Comparison of ENCODE assay signal across 14 mouse cellular contexts in the genomic region with DNA sequence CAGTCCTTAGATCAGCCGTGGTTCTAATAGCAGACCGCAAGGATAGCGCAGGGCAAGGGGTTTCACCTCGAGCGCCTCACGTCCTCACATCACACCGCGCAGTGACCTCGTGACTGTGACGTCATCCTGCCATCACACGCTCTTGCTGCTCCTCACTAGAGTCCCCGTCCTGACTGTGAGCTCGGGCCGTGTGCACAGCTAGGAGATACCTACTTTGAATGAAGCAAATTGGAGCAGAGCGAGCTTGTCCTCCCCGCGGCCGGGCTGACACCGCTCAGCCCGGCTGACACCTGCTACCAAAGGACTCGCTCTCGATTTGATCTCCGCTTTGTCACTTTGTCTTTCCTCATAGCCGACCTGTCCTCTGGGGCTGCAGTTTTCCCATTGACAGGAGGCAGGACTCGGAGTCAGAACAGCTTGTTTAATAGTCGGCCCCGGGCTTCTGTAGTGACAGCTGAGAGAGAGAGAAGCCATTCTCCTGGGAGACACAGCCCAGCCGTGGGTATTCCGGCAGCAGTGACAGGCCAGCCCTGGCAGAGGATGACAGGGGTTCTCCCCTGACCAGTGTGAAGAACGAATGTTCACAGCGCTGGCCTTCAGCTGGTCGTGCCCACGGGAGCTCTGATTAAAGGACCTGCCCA.
DNase-seq lines count a peak whose midpoint lies in the region; ATAC-seq and TF ChIP-seq lines count a peak whose summit lies in the region.
"Had no signal": no experiment of that assay in that cellular context is flagged by ENCODE, and none has a peak within 500 bp of the region (broad histone marks: within the 10 kb centered on the region; RNA-seq: fewer than 3 reads in every experiment).

No protein-coding gene starts in this region.

- WGBS in heart, embryonic 10.5 days: 58% methylated on average over 33 of the region's 33 CpGs
- 61% methylated on average over 33 of the region's 33 CpGs for WGBS in midbrain, embryonic 13.5 days

- peak overlapping the region; percentile 27 for H3K4me2 ChIP-seq in midbrain, embryonic 13.5 days (replicated peaks)
- H3K4me2 ChIP-seq: lung, embryonic 14.5 days had no signal

- peak; percentile 63 for ATAC-seq in midbrain, embryonic 13.5 days

- no peak for TF ChIP-seq CTCF in brain, embryonic 14.5 days (IDR thresholded peaks at IDR 0.05; ENCODE audit: borderline replicate concordance, extremely low read depth, insufficient read depth, insufficient read length)

- H3K27ac ChIP-seq in heart, embryonic 10.5 days: no peak overlapping the region
- H3K27ac ChIP-seq in midbrain, embryonic 13.5 days: peak overlapping the region; percentile 9; the same call in 1 of the 2 replicates

- no peaks in the 10 kb centered on the region for H3K27me3 ChIP-seq in heart, embryonic 10.5 days (ENCODE audit: insufficient read depth, poor library complexity, severe bottlenecking)
- H3K27me3 ChIP-seq in midbrain, embryonic 13.5 days: no peaks in the 10 kb centered on the region

- H3K36me3 ChIP-seq in heart, embryonic 10.5 days: no peaks in the 10 kb centered on the region
- no peaks in the 10 kb centered on the region for H3K36me3 ChIP-seq in midbrain, embryonic 13.5 days

- no peak for DNase-seq in heart, embryonic 10.5 days (ENCODE audit: low spot score)
- no peak for DNase-seq in heart, adult 9 months (ENCODE audit: low spot score in 2 of 2)
- peak; percentile 63 for DNase-seq in ES-CJ7 (ENCODE audit: low read depth, low spot score)
- DNase-seq in brain, embryonic 14.5 days (ENCODE audit: low read depth): peak; percentile 57
- no peak for DNase-seq in right cerebral cortex, postnatal 4 days
- DNase-seq in Muller cell, postnatal 12 days (ENCODE audit: inconsistent ontology term): no peak
- DNase-seq: adrenal gland, postnatal 14 days; heart, postnatal 10 days; kidney, postnatal 4 days; left cerebral cortex, postnatal 4 days; lung, embryonic 14.5 days; spleen, adult 18-20 months; thymus, postnatal 14 days had no signal

- no peaks in the 10 kb centered on the region for H3K9me3 ChIP-seq in heart, embryonic 10.5 days
- no peaks in the 10 kb centered on the region for H3K9me3 ChIP-seq in midbrain, embryonic 13.5 days

- peaks cover 12% of the 10 kb centered on the region; the same call in 1 of the 2 replicates for H3K4me1 ChIP-seq in heart, embryonic 10.5 days
- peaks cover 8% of the 10 kb centered on the region; the same call in 1 of the 2 replicates for H3K4me1 ChIP-seq in midbrain, embryonic 13.5 days (replicated peaks)

- H3K9ac ChIP-seq in midbrain, embryonic 13.5 days (replicated peaks): 0 out of 2 replicates have a peak overlapping the region, but pooled peaks have one; percentile 28
- H3K9ac ChIP-seq: lung, embryonic 14.5 days had no signal

- H3K4me3 ChIP-seq in heart, embryonic 10.5 days: peak overlapping the region; percentile 24; the same call in 1 of the 2 replicates
- H3K4me3 ChIP-seq in midbrain, embryonic 13.5 days (replicated peaks): no peak overlapping the region; the same call in 1 of the 2 replicates

- no peak for TF ChIP-seq POLR2A in brain, embryonic 14.5 days (IDR thresholded peaks at IDR 0.05; ENCODE audit: borderline replicate concordance, extremely low read depth, insufficient read depth, insufficient read length, poor library complexity, severe bottlenecking)

Comparison
In these comparisons a context has a peak if more than half of its experiments do, and no peak if none do; other contexts are left out.
1. DNase-seq: peak in ES-CJ7 (single experiment) and brain, embryonic 14.5 days (single experiment); none in heart, embryonic 10.5 days (single experiment), heart, adult 9 months (0 of 2), right cerebral cortex, postnatal 4 days (single experiment) and Muller cell, postnatal 12 days (single experiment).